Mouse (Mus musculus) heart, adult 2 months (tissue): ENCODE measurements around the gene Dab1.

Experiments used
- CTCF ChIP-seq: fragments of 200-600 bp; IDR thresholded peaks from 2 replicates; pipeline ENCODE4 v1.8.1; 2022; ENCODE audit warnings: antibody characterized with exemption, mild to moderate bottlenecking, moderate library complexity
- POLR2A ChIP-seq: fragments of 200-500 bp; IDR thresholded peaks from 2 replicates; pipeline ENCODE4 v1.6.1; 2011; ENCODE audit warnings: mild to moderate bottlenecking, low read depth, low read length, control low read depth; ENCODE audit not compliant: insufficient read depth

- TF ChIP-seq POLR2A (no peak), CTCF (no peak)
These were observed 407.7 kb downstream of the Dab1 start for GRCm38 (mm10) chr4:104026834-104027233.
